Mouse (Mus musculus) kidney, adult 2 months (tissue): ENCODE results near the gene Gm28043. TPM values are rescaled to one million over a fixed set of nuclear protein-coding genes. Genes with fewer than 3 reads are reported as not detected.
A peak's percentile ranks its signal among the peaks of the same experiment; 100 is the strongest.

ENCODE experiments used
- DNase-seq: peaks from one replicate; pipeline ENCODE4 v3.0.0; 2021
- H3K27ac ChIP-seq: fragments of 200-500 bp; 2 replicates; pipeline ENCODE4 v1.5.1; 2012; ENCODE audit warnings: low read depth, low read length, control low read depth, inconsistent platforms; ENCODE audit not compliant: insufficient read depth
- H3K27me3 ChIP-seq: fragments of 200-500 bp; replicated peaks from 2 replicates; pipeline ENCODE4 v1.6.1; 2012; ENCODE audit warnings: mild to moderate bottlenecking, moderate library complexity, low read length, inconsistent platforms; ENCODE audit not compliant: control insufficient read depth, insufficient read depth
- H3K36me3 ChIP-seq: fragments of 200-500 bp; 2 replicates; pipeline ENCODE4 v1.6.1; 2012; ENCODE audit warnings: mild to moderate bottlenecking, moderate library complexity, low read length, inconsistent platforms; ENCODE audit not compliant: control insufficient read depth, insufficient read depth
- H3K4me1 ChIP-seq: fragments of 200-500 bp; 2 replicates; pipeline ENCODE4 v1.6.1; 2011; ENCODE audit warnings: low read length; ENCODE audit not compliant: control insufficient read depth, insufficient read depth
- H3K4me3 ChIP-seq: fragments of 200-500 bp; 2 replicates; pipeline ENCODE4 v1.5.1; 2011; ENCODE audit warnings: mild to moderate bottlenecking, low read depth, low read length, control low read depth; ENCODE audit not compliant: insufficient read depth
- CTCF ChIP-seq: fragments of 200-500 bp; conservative IDR thresholded peaks from 2 replicates; pipeline ENCODE4 v1.5.1; 2011; ENCODE audit warnings: low read depth, mild to moderate bottlenecking, control low read depth, low read length, moderate library complexity, mixed read lengths; ENCODE audit not compliant: insufficient read depth, insufficient read length
- POLR2A ChIP-seq: fragments of 200-500 bp; IDR thresholded peaks from one replicate; pipeline ENCODE4 v1.6.1; 2011; ENCODE audit warnings: low read depth, low read length, control low read depth
- WGBS: fragments of 180-500 bp; shearing (Covaris S2); methylation state at CpG from one replicate; pipeline ENCODE4 v1.1.7; 2018; 5-methylcytosine and 5-hydroxymethylcytosine counted together
- polyA plus RNA-seq: library from polyadenylated mRNA; depleted of rRNA; stranded (reverse); fragments of >200 nt; gene quantifications from 2 replicates; pipeline ENCODE4 v1.2.3, GENCODE M21; 2012

The Gm28043 gene
- polyA plus RNA-seq, 1 experiment, result 0.63 TPM

GRCm38 (mm10) chr17:29687373-29687772 lies 72.7 kb downstream of the Gm28043 start:
- Histone ChIP-seq H3K4me3 (no peak overlapping the region), H3K36me3 (peaks cover 3% of the 10 kb centered on the region), H3K27me3 (no peaks in the 10 kb centered on the region), H3K4me1 (no peaks in the 10 kb centered on the region; the same call in 1 of the 2 replicates), H3K27ac (no peak overlapping the region)
- 83% methylated on average over 6 of the region's 6 CpGs for WGBS
- TF ChIP-seq CTCF (no peak), POLR2A (no peak)
- DNase-seq, result no peak

GRCm38 (mm10) chr17:29688610-29689009 lies 73.9 kb downstream of the Gm28043 start:
- H3K27me3 ChIP-seq, result no peaks in the 10 kb centered on the region
- no peak overlapping the region for H3K27ac ChIP-seq
- no peaks in the 10 kb centered on the region; the same call in 1 of the 2 replicates for H3K4me1 ChIP-seq
- H3K36me3 ChIP-seq, result peaks cover 3% of the 10 kb centered on the region
- no peak overlapping the region for H3K4me3 ChIP-seq
- TF ChIP-seq CTCF (no peak), POLR2A (no peak)
- 96% methylated on average over 10 of the region's 10 CpGs for WGBS
- no peak for DNase-seq

GRCm38 (mm10) chr17:29690257-29690656 lies 75.6 kb downstream of the Gm28043 start:
- no peak overlapping the region for H3K4me3 ChIP-seq
- peaks cover 3% of the 10 kb centered on the region for H3K36me3 ChIP-seq
- no peaks in the 10 kb centered on the region; the same call in 1 of the 2 replicates for H3K4me1 ChIP-seq
- peak; percentile 40 for DNase-seq
- 48% methylated on average over 6 of the region's 6 CpGs for WGBS
- no peak overlapping the region for H3K27ac ChIP-seq
- no peaks in the 10 kb centered on the region for H3K27me3 ChIP-seq
- TF ChIP-seq CTCF, result no peak
- no peak for TF ChIP-seq POLR2A

GRCm38 (mm10) chr17:29692827-29693226 lies 78.2 kb downstream of the Gm28043 start:
- H3K4me1 ChIP-seq, result no peaks in the 10 kb centered on the region

GRCm38 (mm10) chr17:29693571-29693970 lies 78.9 kb downstream of the Gm28043 start:
- DNase-seq, result no peak
- H3K27me3 ChIP-seq, result no peaks in the 10 kb centered on the region
- 65% methylated on average over 2 of the region's 2 CpGs for WGBS
- H3K27ac ChIP-seq, result no peak overlapping the region
- H3K36me3 ChIP-seq, result no peaks in the 10 kb centered on the region; the same call in 1 of the 2 replicates
- H3K4me1 ChIP-seq, result no peaks in the 10 kb centered on the region
- no peak overlapping the region for H3K4me3 ChIP-seq
- no peak for TF ChIP-seq CTCF
- no peak for TF ChIP-seq POLR2A

More at GRCm38 (mm10) chr17:29692827-29693226, 78.2 kb downstream of the Gm28043 start:
- TF ChIP-seq CTCF, result no peak
- Histone ChIP-seq H3K36me3 (no peaks in the 10 kb centered on the region; the same call in 1 of the 2 replicates), H3K27me3 (no peaks in the 10 kb centered on the region), H3K27ac (no peak overlapping the region), H3K4me3 (no peak overlapping the region)
- WGBS, result 83% methylated on average over 2 of the region's 2 CpGs
- no peak for DNase-seq

- Histone ChIP-seq H3K27me3 (no peaks in the 10 kb centered on the region), H3K4me3 (no peak overlapping the region), H3K4me1 (no peaks in the 10 kb centered on the region), H3K27ac (no peak overlapping the region), H3K36me3 (no peaks in the 10 kb centered on the region; the same call in none of the 2 replicates)
- DNase-seq, result no peak
- TF ChIP-seq POLR2A (no peak), CTCF (no peak)
- WGBS, result 90% methylated on average over 4 of the region's 4 CpGs
Measured at GRCm38 (mm10) chr17:29694516-29694915, 79.8 kb downstream of the Gm28043 start.

- Histone ChIP-seq H3K4me1 (no peaks in the 10 kb centered on the region), H3K27ac (no peak overlapping the region), H3K36me3 (no peaks in the 10 kb centered on the region; the same call in none of the 2 replicates), H3K4me3 (no peak overlapping the region), H3K27me3 (no peaks in the 10 kb centered on the region)
- WGBS, result 94% methylated on average over 8 of the region's 8 CpGs
- TF ChIP-seq CTCF (no peak), POLR2A (no peak)
- no peak for DNase-seq
Measured at GRCm38 (mm10) chr17:29696940-29697339, 82.3 kb downstream of the Gm28043 start.
